Mouse (Mus musculus): ENCODE measurements around the gene Pdha1. TPM values are rescaled to one million over a fixed set of nuclear protein-coding genes. Genes with fewer than 3 reads are reported as not detected.

The Pdha1 gene
- polyA plus RNA-seq, 1 experiment from 2014 or later = 120 TPM

- ATAC-seq (replicated peaks; ENCODE audit: low FRiP score) (no peak), DNase-seq (ENCODE audit: low spot score) (no peak)
- Histone ChIP-seq H3K4me3 (ENCODE audit: low read depth, low read length) (no peak overlapping the region), H3K4me1 (replicated peaks; ENCODE audit: control insufficient read depth, insufficient read depth, low read length) (no peaks in the 10 kb centered on the region), H3K27me3 (ENCODE audit: control insufficient read depth, insufficient read depth, low read length) (peaks cover 3% of the 10 kb centered on the region; the same call in 1 of the 2 replicates), H3K4me2 (ENCODE audit: low read depth, low read length, severe bottlenecking) (no peak overlapping the region), H3K9me3 (ENCODE audit: control insufficient read depth, low read length) (no peaks in the 10 kb centered on the region), H3K9ac (ENCODE audit: low read length) (no peak overlapping the region), H3K36me3 (ENCODE audit: control insufficient read depth, insufficient read depth, low read length) (no peaks in the 10 kb centered on the region), H3K27ac (ENCODE audit: low read depth, low read length) (no peak overlapping the region)
- WGBS = 67% methylated on average over 4 of the region's 4 CpGs
Measured at GRCm38 (mm10) chrX:160107817-160108216, 30.4 kb downstream of the Pdha1 start.

GRCm38 (mm10) chrX:160091973-160092372 lies 46.2 kb downstream of the Pdha1 start:
- Histone ChIP-seq H3K9ac (ENCODE audit: low read length) (no peak overlapping the region), H3K36me3 (ENCODE audit: control insufficient read depth, insufficient read depth, low read length) (no peaks in the 10 kb centered on the region), H3K4me2 (ENCODE audit: low read depth, low read length, severe bottlenecking) (no peak overlapping the region), H3K4me3 (ENCODE audit: low read depth, low read length) (no peak overlapping the region), H3K9me3 (ENCODE audit: control insufficient read depth, low read length) (no peaks in the 10 kb centered on the region), H3K4me1 (replicated peaks; ENCODE audit: control insufficient read depth, insufficient read depth, low read length) (no peaks in the 10 kb centered on the region), H3K27me3 (ENCODE audit: control insufficient read depth, insufficient read depth, low read length) (no peaks in the 10 kb centered on the region), H3K27ac (ENCODE audit: low read depth, low read length) (no peak overlapping the region)
- ATAC-seq (replicated peaks; ENCODE audit: low FRiP score) (no peak), DNase-seq (ENCODE audit: low spot score) (no peak)
- 84% methylated on average over 1 of the region's 1 CpGs for WGBS

Other genes with a start within 250 kb of the Pdha1 start
- gene Map3k15, start 150.0 kb downstream of the Pdha1 start, polyA plus RNA-seq (2014; fragmentation: Nextera tagmentation; extraction: Ambion mirVana) = 0.52 and 0.68 TPM in 2 replicates

Data from forebrain, embryonic 11.5 days (tissue).